Mouse (Mus musculus) CH12F3 (cell line): Measurements from ENCODE around the gene Phospho1.

ENCODE experiments used
- in situ Hi-C: fragments of 300-500 bp; cut with MboI; formaldehyde crosslinking; loops from 2 replicates; pipeline ENCODE4 v1.14.3; 2020; ENCODE audit warnings: low sequenced_read_pairs

The Phospho1 gene

GRCm38 (mm10) chr11:95824071-95824876 lies at the start of gene Phospho1:
Gene Phospho1, plus strand, starts transcription at chr11:95824499.
- in situ Hi-C loops: no loop called here

GRCm38 (mm10) chr11:95777323-95778297 lies 46.7 kb upstream of the Phospho1 start:
- in situ Hi-C loops: no loop called here

GRCm38 (mm10) chr11:95778831-95779251 lies 45.5 kb upstream of the Phospho1 start:
- in situ Hi-C loops: no loop called here

GRCm38 (mm10) chr11:95779366-95779765 lies 44.9 kb upstream of the Phospho1 start:
- in situ Hi-C loops: no loop called here

GRCm38 (mm10) chr11:95780480-95780879 lies 43.8 kb upstream of the Phospho1 start:
- in situ Hi-C loops: no loop called here

GRCm38 (mm10) chr11:95781557-95781956 lies 42.7 kb upstream of the Phospho1 start:
- in situ Hi-C loops: no loop called here

- in situ Hi-C loops: no loop called here
Observed at GRCm38 (mm10) chr11:95783457-95783856, 40.8 kb upstream of the Phospho1 start.

- in situ Hi-C loops: no loop called here
Observed at GRCm38 (mm10) chr11:95783958-95784357, 40.3 kb upstream of the Phospho1 start.

GRCm38 (mm10) chr11:95785675-95786074 lies 38.6 kb upstream of the Phospho1 start:
- in situ Hi-C loops: no loop called here

- in situ Hi-C loops: no loop called here
Observed at GRCm38 (mm10) chr11:95786511-95786910, 37.8 kb upstream of the Phospho1 start.

- in situ Hi-C loops: no loop called here
Observed at GRCm38 (mm10) chr11:95789451-95789891, 34.8 kb upstream of the Phospho1 start.

- in situ Hi-C loops: no loop called here
Observed at GRCm38 (mm10) chr11:95791787-95792186, 32.5 kb upstream of the Phospho1 start.

GRCm38 (mm10) chr11:95792950-95793509 lies 31.3 kb upstream of the Phospho1 start:
- in situ Hi-C loops: no loop called here

- in situ Hi-C loops: no loop called here
Observed at GRCm38 (mm10) chr11:95794201-95794600, 30.1 kb upstream of the Phospho1 start.

GRCm38 (mm10) chr11:95795582-95795981 lies 28.7 kb upstream of the Phospho1 start:
- in situ Hi-C loops: no loop called here

- in situ Hi-C loops: no loop called here
Observed at GRCm38 (mm10) chr11:95805010-95805409, 19.3 kb upstream of the Phospho1 start.

GRCm38 (mm10) chr11:95805527-95805926 lies 18.8 kb upstream of the Phospho1 start:
- in situ Hi-C loops: no loop called here

GRCm38 (mm10) chr11:95807884-95808283 lies 16.4 kb upstream of the Phospho1 start:
- in situ Hi-C loops: no loop called here

- in situ Hi-C loops: no loop called here
Observed at GRCm38 (mm10) chr11:95808448-95809011, 15.8 kb upstream of the Phospho1 start.

- in situ Hi-C loops: no loop called here
Observed at GRCm38 (mm10) chr11:95809603-95810002, 14.7 kb upstream of the Phospho1 start.

GRCm38 (mm10) chr11:95810828-95811227 lies 13.5 kb upstream of the Phospho1 start:
- in situ Hi-C loops: no loop called here
